Mouse (Mus musculus) 3T3-L1 (cell line): Measurements from ENCODE around the gene Tgfbr2.

Experiments
- DNase-seq: peaks from one replicate; pipeline ENCODE4 v3.0.0-alpha.2; 2015; ENCODE audit warnings: low read depth, low spot score

Gene Tgfbr2

DNA sequence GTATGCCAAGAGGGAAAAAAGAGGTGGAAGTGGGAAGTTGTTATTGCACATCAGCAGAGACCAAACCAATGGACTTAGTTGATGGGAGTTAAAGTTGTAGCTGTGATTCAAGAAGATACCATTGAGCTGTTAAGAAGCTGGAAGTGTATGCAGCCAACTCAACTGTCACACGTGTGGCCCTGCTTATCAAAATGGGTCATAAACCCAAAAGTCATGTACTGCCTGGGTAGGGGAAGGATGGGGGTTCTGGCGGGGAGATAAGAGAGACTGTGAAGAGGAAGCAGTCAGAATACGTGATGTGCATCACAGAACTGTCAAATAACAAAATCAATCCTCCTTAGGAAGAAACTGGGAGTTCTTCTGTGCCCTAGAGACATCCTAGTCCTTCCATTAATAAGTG is 15.1 kb downstream of the Tgfbr2 start:
- DNase-seq: no peak

DNA sequence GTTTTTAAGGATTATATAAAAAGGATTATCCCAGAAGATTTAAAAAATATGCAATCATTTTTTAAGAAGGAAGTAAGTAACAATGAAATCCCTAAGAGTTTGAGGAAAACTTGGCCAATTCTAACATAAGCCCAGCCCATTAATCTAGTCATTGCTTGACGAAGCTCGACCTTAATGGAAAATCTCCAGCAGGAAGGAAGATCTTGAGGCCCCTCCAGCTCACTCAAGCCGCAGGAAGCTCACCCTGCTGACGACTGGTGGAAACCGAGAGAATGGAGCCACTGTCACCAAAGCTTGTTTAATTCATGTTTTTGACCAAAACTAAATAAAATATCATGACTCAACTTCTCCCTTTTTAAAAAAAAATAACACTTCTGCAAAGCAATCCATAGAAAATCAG is 18.7 kb downstream of the Tgfbr2 start:
- DNase-seq: no peak

DNA sequence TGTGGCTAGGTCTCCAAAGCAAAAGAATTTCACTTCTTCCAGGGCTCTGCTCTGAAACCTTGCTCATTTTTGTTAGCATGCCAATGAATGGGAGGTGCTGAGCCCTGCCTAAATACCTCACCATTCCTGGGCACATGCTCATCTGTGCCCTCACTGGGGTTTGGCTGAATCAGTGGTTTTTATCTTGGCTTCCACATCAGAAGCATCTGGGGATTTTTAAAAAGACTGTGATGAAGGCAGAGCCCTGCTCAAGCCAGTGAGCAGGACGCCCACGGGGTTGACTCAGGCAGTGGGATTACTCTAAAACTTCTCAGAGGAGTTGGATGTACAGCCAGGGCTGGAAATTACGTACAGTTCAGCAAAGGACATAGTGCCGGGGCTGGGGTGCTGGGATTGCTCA is 22.3 kb downstream of the Tgfbr2 start:
- peak; percentile 98 for DNase-seq

DNA sequence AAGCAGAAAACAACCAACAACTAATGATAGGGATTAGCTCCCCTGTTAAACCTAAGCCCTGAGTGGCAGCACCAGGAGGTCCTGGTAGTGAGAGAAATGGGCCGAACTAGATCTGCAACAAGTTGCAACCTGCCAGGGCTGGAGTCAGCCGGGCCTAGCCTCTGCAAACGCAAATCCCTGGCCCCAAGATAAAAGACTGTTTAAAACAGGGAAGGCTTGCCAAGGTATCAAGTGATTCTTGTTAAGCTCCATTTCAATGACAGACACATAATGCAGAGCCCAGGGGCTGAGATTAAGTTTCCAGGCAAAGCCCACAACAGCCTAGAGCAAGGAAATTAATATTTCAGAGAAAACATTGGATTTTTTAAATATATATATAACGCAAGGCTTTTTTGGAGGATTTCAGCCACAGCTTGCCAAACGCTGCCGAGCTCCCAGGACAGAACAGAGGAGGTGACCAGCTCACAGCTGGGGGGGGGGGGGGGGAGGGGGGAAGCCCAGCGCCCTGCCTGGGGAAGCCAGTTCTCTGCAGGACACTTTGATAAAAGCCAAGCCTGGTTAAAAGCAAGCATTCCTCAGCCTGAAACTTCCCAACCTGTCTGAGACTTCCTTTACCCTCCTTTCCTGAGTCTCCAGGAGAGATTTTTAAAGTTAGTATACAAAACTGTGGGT is 24.3 kb downstream of the Tgfbr2 start:
- no peak for DNase-seq

DNA sequence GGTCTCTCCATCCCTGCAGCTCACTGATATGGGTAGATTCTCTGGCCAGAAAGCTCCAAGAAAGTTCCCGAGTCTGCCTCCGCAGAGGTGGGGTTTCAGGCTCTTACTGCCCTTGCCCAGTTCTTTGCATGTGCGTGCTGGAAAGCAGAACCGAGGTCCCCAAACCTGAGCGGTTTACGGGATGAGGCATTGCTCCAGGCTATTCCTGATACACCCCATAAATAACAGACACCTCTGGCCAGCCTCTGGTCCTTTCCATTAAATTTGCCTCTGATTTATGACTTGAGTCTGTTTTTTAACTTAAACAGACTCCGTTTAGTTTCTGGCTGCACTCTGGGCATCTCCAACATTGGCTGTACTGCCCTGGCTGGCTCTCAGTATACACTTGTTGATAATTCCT is 26.4 kb downstream of the Tgfbr2 start:
- DNase-seq: no peak

DNA sequence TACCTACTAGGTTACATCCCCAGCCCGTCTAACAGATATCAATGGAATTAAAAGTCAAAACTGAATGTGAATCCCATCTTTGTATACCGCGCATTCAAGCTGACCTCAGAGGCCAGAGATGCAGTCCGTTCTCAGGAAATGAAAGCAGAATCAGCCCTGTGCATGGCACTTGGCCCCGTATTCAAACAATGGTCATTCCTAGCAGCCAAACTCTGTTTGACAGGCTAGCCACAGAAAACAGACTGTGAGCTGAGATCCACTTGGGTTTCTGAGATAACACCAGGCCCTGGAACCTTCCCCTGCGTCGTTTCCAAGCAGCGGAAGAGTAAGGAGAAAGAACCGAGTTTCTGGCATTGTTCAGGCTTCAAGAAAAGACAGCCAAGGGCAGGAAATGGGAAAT is 28.9 kb downstream of the Tgfbr2 start:
- DNase-seq: no peak

DNA sequence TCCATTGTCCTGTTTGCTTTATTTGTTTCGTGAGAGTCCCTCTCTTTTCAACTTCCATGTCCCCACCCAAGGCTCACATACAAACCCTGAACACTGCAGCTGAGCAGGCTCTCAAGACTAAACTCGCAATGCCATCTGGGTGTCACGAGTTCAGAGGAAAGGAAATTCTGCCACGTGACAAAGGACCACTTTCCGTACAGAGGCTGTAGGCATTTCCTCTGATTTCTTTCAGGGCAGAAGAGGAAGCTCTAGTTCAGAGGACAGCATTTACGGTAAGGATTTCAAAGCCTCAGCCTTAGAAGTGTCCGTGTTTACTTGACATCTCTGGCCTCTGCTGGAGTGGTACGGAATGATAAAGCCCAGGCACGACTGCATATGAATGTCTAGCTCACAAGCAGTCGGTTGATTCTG is 29.9 kb downstream of the Tgfbr2 start:
- no peak for DNase-seq

DNA sequence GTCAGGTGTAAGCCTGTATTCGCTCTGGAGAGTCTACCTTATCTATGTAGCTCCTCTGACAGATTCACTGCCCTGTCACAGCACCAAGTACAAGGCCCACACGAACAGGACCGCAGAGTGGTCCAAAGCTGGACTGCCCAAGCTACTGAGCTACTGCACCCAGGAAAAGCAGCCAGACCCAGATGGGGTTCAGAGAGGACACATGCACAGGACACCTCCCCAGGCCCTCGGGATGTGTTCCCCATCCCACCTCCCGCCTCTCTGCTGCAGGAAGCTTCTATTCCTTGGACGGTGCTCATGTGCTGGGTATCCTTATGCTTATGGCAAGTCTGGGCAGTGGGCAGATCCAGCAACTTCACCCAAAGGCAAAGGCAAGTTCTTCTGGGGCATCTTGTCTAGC is 34.7 kb downstream of the Tgfbr2 start:
- DNase-seq: no peak

DNA sequence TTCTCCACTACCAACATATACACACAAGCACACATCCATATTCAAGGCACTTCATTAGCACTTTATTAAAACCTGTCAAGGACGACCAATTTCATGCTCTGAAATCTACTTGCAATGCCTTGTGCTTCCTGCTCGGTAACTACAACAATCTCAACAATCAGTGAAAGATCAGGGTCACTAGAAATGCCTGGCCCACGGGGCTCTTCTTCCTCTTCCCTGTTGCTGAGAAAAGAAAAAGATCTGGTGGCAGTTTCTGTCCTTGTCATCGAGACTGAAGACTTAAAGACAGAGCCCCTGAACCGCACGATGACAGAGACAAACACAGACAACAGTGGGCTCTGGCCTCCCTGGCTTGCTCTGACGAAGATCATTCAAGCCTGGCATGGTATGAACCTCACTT is 35.6 kb downstream of the Tgfbr2 start:
- DNase-seq: no peak

DNA sequence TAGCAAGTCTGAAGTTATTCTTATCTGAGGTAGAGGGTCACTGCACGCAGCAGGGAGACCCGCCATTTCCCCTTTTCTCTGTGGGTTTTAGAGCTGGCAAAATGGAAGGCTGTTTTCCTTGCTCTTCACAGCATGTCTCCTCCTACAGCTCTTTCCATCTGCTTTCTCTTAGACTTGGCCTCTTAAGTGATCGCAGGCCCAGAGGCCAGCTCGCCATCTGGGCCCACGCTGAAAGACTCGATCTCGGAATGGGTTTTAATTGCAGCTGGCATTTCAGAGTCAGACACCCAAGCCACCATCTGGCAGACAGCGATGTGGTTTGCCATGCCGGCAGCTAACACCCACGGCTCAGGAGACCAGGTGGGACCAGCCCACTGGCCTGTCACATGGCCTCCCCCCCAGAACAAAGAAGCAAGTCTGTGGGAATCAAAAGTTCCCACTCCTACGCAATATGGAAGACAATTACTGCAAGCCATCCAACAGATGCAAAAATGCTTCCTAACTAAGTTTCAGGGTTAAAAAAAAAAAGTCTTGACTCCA is 36.5 kb downstream of the Tgfbr2 start:
- no peak for DNase-seq

DNA sequence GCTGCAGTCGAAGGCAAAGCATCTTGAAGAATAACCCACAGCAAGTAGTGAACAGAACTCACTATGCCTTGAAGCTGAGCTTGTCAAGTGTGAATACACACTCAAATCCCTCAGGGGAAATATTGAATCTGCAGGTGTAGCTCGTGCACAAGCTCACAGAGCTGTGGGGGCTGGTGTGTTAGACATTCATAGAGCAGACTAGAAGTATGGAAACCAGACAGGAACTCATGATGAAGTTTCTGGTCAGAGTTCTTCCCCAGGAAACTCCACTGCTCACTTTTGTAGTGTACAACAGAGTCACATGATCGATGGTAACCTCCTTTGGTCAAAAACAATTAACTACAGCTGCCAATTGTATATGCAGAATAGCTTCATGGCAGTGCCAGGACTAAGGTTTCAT is 37.5 kb downstream of the Tgfbr2 start:
- DNase-seq: no peak

DNA sequence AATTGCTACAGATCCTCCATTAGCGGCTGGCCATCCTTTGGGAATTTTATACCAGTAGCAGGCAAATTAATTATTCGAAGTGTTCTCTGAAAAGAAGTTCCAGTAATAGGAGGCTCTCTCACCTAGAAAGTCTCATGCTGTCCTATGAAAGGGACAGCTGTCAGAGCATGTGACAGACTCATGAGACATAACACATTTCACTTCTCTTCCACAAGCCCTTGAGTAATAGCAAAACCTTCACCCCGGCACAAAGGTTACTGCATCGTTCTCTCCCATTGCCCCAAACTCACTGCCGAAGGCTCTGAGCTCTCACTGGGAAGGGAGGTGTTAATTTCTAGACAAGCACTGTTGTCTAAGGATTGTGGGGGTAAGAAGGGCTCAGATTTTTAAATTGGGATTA is 38.3 kb downstream of the Tgfbr2 start:
- no peak for DNase-seq

DNA sequence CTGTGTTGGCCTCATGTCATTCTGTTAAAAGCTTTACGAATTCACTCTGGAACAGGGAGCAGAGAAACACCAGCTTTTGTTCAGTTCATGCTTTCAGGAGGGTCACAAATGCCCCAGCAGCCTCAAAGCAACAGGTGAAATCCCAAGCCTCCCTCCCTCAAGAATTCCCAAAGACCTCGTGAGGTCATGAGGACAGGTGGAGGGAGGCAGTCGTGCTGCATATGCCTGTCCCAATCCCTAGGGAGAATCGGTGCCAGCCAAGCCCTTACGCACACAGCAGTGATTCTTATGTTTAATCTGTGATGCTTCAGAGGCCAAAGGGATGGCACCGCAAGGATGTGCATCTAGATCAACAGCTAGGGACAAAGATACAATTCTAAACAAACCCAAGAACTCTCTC is 39.0 kb downstream of the Tgfbr2 start:
- DNase-seq: no peak

DNA sequence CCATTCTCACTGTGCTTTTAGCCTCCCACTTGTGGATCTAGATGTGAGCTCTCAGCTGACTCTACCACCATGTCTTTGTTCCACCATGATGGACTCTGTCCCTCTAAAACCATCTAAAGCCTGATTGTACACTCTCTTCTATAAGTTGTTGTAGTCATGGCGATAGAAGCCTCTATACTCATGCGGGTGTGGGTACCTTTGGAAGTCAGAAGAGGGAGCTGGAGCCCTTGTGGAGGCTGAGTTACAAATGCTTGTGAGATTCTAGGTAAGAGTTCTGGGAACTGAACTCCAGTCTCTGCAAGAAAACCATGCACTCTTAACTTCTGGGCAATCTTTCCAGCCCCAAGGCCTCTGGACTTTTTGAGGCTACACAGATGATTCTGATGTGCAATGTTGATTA is 40.7 kb downstream of the Tgfbr2 start:
- DNase-seq: peak; percentile 32

DNA sequence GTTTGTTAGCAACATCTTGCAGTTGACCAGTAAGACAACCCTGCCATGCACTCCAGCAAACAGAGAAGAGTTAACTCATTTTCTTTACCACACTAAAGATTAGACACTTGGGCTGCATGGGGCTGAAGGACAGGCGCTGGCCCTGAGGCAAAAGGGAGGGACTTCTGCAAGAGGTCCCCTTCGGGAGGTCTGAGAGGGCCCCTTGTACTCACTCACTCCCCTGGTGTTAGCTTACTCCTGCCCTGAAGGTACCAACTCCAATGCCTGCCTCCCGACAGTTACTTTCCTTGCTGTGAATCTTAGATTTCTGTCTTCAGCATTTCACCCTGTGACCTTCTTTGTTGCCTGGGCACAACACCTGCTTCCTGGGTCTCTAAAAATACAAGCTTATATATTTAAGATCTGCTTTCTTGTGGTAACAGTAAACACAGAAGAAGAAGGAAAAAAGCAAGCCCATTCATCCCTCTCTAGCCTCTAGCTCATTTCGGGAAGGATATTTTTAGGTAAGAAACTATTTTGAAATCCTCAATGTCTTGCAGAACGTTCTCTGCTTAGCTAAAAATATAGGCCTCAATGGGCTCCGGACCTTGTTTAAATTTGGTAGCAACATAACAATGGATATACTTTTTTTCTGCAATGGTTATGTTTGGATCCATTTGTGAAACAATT is 41.7 kb downstream of the Tgfbr2 start:
- DNase-seq: no peak

DNA sequence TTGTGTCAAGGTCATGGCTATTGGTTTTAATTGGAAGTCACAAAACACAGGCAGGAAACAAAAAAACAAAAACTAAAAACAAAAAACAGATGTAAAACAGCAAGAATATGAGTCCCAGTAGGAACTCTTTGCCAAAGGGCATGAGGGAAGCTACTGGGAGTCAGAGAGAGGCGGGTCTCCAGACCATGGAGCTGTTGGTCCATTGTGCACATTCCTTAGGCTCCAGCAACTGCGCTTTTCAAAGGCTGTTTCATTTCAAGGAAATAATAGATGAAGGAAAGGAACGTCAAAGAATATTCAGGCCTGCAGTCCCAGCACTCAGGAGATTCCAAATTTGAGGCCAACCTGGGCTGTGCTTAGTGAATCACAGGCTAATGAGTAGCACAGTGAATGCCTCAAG is 46.3 kb downstream of the Tgfbr2 start:
- DNase-seq: no peak

DNA sequence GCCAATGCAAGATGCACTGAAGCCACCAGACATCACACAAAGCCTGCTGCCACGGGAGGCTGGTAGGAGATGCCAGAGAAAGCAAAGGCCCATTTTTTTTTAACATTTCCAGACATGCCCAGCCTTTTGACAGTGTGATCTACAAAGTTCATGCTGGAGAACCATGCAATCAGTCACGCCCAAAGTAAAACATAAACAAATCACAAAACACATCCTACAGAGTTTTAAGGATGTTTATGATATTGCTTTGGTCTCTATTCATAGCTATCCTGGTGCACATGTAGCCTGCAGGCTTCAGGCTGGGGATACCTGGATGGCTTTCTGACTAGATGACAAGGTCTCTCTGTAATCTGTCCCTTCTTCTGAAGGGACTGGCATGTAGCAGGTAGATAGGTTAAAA is 46.8 kb downstream of the Tgfbr2 start:
- DNase-seq: no peak

DNA sequence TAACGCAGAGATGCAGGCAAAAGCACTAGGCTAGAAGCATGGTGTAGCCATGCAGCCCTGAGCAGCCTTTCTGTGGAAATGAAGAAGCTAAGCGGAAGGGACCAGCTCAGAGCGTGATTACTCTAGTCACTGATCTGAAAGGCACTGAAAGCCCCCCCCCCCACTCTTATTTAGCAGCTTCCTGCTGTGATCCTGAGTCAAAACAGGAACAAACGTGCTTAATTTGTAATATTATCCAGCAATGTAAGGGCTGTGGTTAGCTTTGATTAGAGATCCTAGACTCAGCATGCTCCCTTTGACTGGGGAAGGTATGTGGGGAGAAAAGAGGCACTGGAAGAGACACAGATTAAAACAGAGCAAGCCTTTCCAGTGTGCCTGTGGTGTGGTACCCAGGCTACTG is 48.7 kb downstream of the Tgfbr2 start:
- no peak for DNase-seq

DNA sequence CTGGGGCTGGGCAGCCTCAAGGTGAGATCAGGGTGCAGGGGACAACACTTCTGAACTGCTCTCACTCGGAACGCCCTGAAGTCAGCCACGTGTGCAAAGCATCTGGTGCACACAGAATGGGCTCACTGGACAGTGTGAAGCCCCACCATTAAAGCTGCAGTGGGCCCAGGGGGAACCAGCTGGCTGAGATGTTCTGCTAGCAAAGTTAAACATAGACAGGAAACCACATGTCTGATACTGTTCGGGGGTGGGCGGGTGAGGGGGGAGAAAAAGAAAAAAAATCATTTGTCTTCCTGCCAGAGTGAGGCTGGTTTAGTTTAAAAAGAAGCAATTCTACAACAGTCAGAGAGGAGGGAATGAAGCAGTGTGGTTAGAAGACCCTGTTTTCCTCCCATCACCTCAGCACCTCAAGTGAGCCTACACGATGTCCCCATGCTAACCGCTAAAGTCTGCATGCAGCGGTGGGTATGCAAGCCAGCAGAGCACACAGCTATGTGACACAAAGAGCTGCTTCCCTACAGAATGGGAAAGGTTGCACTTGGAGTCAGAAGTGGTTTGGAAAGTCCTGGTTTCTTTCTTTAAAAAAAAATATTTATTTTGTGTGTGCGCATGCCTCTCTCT is 52.1 kb downstream of the Tgfbr2 start:
- DNase-seq: no peak

DNA sequence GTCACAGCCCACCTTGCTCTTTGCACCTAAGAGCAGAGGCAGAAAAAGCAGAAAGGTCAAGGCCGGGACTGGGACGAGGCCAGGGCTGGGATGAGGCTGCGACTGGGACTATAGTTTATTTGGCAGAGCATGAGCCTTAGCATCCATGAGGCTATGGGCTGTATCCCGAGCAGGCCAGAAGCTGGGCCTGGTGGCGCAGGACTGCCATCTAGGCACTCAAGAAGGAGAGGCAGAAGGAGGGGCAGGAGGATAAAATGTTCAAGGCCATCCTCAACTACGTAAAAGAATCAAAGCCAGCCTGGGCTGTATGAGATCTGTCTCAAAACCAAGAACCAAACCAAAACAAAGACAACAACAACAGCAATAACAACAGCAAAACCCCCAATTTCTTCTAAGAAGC is 52.6 kb downstream of the Tgfbr2 start:
- DNase-seq: no peak

DNA sequence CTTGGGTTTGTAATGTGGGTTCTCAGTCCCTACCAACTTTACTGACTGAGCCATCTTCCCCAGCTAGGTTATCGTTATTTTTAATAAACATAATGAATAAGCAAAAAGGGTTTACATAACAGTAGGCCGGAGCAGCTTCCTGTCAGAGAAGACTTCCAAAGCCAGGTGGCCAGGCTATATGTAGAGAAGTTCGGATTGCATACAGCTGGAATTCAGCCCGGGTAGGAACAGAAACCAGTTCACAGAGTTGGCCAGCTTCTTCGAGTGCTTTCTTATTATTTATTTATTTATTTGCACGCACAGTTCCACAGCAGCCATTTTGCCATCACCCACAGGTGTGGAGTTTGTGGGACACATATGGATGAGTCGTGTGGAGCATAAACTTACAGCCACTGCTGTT is 53.7 kb downstream of the Tgfbr2 start:
- no peak for DNase-seq

DNA sequence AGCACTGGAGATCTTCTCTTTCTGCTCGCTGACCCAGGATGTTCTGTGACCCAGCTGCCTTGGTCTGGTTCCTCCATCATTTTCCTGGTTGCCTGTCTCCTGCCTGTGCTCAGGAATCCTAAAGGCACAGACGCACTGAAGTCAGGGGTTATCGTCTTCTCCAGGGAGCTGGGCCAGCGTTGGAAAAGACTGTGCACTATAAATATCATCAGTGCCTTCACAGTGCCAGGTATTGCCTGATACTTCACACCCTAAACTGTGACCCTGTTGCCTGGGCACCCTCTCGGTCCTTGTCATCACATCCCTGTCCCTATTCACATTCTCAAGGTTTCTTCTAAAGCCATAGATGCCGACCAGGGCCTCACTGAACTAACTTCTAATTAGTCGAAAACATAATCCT is 55.2 kb downstream of the Tgfbr2 start:
- DNase-seq: no peak

DNA sequence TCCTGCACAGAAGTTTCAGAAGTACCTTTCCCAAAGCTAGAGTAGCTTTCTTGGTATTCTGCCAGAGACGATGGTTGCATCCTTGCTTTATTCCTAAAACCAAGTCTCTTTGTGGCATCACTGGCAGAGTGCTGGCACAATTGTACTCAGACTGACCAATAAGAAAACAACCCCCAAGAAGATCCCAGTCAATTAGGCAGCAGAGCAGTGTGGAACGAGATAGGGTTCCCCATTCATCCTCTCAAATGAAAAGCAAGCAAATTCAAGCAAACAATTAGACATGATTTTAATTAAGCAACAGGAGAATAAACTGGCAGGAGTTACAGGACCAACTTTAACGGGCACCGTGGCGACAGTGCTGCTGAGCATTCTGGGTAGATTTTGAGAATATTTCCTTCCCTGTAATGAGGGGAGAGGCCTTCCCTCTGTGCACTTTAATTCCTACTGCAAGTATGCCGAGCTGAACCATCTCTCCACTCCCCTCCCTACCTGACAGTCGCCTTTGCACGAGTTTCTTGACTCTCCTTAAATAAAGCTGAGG is 56.8 kb downstream of the Tgfbr2 start:
- DNase-seq: no peak
